Mouse (Mus musculus): ENCODE measurements around the gene Ccnyl1.

The Ccnyl1 gene

DNA sequence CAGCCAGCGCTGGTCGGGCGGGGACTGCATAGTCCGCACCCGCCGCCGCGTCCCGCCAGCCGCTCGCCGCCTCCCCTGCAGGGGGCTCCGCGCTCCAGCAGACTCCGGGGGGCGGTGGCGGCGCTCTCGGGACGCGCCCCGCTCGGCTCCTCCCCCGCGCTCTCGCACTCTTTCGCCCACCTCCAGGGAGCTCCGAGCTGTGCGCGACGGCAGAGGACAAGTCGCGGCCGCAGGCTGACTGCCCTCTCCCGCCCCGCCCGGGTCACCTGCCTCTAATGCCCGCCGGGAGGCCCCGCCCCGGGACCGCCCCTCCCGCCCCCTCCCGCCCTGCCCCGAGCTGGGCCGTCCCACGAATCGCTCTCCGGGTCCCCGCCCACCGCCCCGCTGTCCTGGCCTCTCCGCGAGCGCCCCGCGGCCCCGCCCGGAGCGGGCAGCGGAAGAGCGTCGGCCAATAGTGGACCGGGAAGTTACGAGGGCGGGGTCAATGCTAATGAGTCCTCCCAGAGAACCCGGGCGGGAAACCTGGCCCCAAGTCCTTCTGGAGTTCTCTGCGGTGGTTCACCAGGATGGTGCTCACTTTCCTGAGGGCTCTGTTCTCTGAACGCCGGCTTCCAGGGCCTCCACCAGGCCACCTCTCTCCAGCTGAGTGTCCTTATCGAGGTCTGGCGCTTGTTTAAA is 47.4 kb downstream of the Ccnyl1 start, which contains the start of gene Fzd5:
TSS of gene Fzd5 (minus strand) at position 250 of the 678 bp plus-strand sequence.
- DNase-seq (ENCODE audit: low read depth, low spot score): peak; percentile 96

DNA sequence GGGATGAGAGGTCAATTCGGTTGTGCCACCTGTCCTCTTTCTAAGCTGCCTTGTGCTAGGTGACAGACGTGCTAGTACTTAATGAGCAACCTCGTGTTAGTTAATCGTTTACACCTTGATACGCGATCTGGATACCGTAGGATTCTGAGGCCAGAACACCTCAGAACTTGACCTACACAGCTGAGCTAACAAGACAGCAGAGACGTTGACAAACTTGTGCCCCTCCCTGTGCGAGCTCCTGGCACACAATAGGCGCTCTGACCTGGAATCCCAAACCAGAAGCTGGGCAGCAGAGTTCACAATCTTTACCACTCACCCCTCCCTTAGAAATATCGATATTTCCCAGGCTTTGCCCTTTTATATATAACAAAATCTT is 47.9 kb downstream of the Ccnyl1 start:
- DNase-seq (ENCODE audit: low read depth, low spot score): no peak

DNA sequence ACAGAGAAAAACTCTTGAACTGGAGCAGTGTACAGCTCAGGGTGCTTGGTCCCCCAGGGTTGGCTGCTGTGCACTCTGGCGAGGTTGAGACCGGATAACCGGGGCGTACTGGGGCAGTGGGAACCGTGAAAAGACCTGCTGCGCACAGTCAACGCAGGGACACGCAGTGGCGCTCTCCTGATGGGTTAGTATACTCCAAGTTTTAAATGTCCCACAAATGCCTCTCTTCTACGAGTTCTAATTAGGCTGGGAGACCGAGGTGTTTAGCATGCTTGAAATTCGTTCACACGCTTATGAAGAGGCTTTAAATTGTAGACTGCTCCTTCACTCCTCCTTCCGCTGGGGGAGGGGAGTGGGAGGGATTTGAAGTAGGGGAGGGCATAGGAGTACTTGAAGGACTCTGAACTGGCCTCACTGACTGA is 48.4 kb downstream of the Ccnyl1 start:
- DNase-seq (ENCODE audit: low read depth, low spot score): peak; percentile 29

DNA sequence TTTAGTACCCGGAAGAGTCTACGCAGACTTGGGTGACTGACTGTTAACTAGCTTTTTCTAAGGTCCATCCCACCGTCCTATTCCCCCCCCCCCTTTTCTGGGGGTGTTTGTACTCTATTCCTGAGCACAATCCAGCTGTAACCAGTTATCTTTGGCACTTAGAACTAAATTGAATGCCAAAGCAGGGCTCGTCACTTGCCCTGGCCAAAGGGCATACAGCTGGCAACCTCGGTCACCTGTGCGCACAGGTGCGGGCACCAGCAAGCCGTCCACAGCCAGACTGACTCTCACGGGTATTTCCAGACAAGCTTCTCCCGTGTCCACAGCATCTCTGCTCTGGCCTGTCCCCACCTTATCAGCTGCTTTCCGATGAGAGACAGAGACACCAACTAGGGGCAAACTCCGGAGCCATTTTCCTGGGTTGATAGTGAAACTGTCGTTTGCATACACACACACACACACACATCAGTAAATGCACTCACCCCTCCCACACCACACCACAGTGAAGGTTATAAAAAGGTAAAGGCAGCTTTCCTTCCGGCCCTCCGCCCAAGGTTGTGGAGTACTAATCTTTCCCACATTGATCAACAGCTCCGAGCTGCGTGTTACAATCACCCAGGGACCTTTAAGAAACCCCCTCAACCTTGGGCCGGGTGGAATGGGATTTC is 52.6 kb downstream of the Ccnyl1 start:
- no peak for DNase-seq (ENCODE audit: low read depth, low spot score)

DNA sequence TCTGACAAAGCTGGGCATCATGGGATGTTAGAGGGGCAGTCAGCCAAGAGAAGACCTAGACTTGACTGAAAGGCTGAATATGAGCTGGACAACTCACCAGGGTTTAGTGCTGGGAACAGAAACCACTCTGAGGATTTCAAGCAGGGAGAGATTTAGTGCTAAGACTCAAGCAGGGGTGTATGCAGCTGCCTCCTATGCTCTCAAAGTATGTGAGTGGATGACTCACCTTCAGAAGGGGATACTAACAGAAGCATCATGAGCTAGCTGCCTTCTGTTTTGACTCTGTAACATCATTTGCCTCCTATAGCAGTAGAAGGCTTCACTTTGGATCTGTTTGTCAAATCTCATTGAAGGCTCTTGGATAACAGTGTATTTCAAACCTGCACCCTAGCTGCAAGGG is 54.4 kb downstream of the Ccnyl1 start:
- no peak for DNase-seq (ENCODE audit: low read depth, low spot score)

DNA sequence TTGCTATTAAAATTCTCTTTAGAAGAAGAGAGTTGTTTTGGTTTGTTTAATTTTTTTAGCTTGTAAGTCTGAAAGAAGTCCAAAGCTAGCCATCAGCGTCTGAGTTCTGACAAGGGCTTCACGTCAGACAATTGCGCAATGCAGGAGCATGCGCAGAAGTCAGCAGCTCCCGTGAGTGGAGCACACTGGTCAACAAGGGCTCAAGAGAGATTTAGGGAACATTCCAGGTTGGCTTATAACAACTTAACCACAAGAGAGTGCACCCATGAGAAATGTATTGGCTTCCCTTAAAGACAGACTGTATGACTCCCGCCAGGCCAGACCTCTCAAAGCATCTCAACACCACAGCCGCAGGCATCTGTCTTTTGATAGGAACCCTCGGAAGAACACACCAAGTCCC is 62.9 kb downstream of the Ccnyl1 start:
- no peak for DNase-seq (ENCODE audit: low read depth, low spot score)

DNA sequence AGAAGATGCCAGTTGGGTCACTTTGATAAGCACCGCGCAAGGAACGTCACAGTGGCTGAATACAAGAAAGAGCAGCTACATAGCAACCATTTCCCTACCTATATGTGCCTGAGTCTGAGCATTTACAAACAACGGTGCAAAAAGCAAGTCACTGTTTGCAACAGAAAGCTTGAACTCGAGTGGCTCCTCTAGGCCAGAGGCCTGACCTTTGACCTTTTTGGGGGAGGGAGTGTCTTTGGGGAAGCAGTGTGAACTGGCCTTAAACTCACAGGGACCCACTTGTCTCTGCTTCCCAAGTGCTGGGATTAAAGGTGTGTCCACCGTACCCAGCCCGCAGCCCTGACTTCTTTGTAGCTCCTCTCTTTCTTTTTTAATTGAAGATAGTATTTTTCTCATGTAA is 63.4 kb downstream of the Ccnyl1 start:
- DNase-seq (ENCODE audit: low read depth, low spot score): no peak

DNA sequence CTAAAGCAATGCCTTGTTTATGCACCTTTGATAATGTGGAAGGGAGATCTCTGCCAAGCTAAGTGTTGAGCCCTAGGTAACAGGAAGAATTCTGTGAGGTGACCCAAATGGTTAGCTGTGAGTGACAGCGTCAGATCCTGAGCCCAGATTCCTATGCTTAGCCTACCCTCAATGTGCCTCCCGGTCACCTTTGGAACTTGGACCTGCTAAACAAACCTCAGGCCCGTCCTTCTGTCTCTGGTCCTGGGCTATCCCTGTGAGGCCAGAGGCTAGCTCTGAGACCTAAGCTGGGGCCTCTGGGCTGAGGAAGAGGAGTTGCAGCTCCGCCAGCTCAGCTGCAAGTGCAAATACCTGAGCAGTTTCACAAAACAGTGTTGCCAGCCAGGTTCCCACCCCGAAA is 64.4 kb downstream of the Ccnyl1 start:
- no peak for DNase-seq (ENCODE audit: low read depth, low spot score)

DNA sequence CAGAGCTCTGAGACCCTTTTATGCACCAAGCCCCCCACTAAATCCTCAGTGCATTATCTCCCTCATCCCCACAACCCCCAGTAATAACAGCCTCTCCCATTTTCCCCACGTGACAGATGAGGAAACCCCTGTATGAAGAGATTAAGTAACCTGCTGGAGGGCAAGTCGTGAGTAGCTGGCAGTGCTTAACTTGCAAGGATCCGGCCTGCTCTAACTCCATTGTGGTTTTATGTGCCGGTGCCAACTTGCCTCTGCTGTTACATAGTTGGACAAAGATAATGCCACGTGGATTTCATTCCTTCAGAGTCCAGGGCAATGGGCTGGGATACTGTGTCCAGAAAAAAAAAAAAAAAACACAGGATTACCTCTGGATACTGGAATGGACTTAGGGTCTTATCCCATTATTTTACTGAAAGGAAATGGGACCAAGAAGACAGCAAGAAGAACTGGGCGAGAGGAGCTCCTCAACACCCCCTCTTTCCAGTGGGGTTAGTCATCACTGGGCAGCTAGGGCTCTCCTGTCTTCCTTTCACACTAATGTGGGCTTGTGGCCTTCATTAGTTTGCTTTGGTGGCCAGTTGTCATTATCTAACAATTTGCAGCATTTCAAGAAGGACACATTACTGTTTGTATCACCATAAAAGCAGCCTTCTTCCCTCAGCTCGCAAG is 65.8 kb downstream of the Ccnyl1 start:
- DNase-seq (ENCODE audit: low read depth, low spot score): no peak

DNA sequence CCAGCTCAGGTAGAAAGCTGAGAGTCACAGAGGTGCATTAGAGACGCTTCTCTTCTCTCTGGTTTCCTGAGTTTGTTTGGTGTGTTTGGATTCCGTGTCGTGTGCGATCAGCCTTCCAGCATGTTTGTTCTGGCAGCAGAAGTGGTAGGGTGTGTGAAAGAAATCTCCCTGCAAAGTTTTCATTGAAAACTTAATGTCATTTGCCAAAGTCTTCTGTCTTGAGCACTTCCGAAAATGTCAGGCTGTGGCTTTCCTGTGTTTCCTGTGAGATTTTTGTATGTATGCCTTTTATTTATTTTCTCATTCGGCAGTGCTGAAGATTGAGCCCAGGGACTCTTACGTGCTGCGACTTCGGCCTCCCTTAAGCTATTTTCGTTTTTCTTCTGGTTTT is 66.4 kb downstream of the Ccnyl1 start:
- no peak for DNase-seq (ENCODE audit: low read depth, low spot score)

DNA sequence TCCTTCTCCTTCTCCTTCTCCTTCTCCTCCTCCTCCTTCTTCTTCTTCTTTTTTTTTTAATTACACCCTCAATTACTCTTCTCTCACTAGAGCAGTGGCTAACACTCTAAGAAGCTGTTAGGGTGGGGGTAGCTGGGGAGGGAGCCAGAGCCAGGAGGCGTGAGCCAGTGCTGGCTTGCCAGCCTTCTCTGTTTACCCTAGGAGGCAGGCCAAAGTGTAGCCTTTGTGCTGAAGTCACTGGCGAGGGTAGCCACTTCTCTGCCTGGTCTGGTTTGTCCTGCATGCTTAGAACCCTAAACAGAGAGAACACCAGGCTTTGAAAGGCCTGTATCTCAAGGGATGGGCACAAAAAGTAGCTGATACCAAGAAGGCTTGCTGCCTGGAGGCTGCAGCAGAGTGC is 67.0 kb downstream of the Ccnyl1 start:
- DNase-seq (ENCODE audit: low read depth, low spot score): no peak

DNA sequence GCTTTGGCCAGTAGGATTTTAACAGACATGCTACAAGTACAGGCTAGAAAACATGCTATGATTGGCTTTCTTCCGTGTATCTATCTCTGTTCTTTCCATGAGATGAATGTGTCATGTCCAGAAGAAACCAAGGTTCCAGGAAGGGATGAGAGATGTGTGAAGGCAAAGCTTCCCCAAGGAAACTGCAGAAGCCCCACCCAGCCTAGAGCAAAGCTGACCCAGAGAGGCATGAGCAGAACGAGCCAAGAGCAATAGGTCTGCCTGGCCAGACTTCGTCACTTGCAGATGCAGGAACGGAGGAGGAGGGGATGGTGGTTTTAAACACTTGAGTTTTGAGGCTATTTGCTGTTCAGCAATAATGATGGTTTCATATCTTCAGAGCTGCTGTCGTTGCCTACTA is 67.5 kb downstream of the Ccnyl1 start:
- no peak for DNase-seq (ENCODE audit: low read depth, low spot score)

DNA sequence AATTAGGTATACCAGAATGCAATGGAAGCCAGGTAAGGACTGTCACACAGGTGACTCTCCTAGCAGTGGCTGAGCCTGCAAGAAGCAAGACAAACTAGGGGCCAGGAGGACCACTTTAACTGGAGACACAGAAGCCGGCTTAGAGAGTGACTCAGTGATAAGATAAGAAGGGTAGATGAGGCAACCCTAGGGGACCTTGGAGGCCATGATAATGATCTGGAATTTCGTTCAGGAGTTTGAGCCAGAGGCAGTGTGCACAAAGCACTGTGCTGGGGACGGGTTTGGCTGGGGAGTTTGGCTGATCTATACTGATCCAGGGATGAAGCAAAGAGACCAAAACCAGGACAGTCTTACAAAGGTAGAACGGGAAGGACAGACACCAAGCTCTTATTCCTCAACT is 71.4 kb downstream of the Ccnyl1 start:
- DNase-seq (ENCODE audit: low read depth, low spot score): no peak

DNA sequence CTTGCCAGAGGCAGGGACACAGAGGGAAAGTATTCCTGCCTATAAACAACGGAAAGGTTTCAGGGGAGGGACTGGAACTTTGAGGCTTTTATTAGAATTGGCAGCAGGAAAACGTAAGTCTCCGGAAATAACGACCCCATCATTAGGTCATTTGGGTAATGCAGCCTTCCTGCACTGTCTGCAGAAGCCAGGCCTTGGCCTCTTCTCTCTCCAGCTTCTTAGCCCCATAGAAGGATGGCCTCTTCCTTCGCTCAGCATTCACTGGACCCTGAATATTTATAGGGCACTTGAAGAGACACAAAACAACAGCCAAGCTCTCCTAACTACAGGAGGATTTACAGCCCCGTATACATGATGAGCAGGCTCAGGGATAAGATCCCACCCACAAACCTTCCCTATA is 79.9 kb downstream of the Ccnyl1 start:
- DNase-seq (ENCODE audit: low read depth, low spot score): no peak

DNA sequence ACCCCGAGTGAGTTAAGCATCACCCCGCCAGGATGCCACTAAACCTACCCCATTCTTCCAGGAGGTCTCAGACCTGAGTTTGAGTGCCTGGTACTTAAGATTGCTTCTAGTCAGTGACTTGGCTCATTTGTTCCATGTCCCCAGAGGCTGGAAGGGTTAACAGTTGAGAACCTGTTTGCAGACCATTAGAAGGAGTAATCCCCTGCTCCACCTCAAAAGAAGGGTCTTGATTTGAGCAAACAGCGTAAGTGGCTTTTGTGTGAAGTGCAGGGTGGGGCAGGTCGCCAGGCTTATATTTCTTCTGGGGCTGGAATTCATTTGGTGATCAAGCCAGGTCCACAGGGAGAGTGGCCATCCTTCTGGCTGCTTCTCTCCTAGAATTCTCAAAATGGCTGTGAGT is 83.0 kb downstream of the Ccnyl1 start:
- no peak for DNase-seq (ENCODE audit: low read depth, low spot score)

All from forelimb bud, embryonic 11.5 days (tissue).